Mouse (Mus musculus) spleen, adult 2 months (tissue): Measurements from ENCODE around the gene Gm42421. TPM values are rescaled to one million over a fixed set of nuclear protein-coding genes. Genes with fewer than 3 reads are reported as not detected.

Experiments used
- DNase-seq, 2 experiments: peaks; one replicate each; pipeline versions ENCODE4 v3.0.0 to v3.0.0-alpha.2; 2012 to 2021; ENCODE audit warnings: low spot score in 2 of 2, low read depth in 1 of 2
- H3K27ac ChIP-seq: fragments of 200-500 bp; 2 replicates; pipeline ENCODE4 v1.5.1; 2012; ENCODE audit warnings: low read length, inconsistent platforms; ENCODE audit not compliant: insufficient read depth
- H3K27me3 ChIP-seq: fragments of 200-500 bp; 2 replicates; pipeline ENCODE4 v1.6.1; 2012; ENCODE audit warnings: mild to moderate bottlenecking, moderate library complexity, low read length, inconsistent platforms; ENCODE audit not compliant: control insufficient read depth, insufficient read depth
- H3K36me3 ChIP-seq: fragments of 200-500 bp; 2 replicates; pipeline ENCODE4 v1.6.1; 2012; ENCODE audit warnings: mild to moderate bottlenecking, low read length, inconsistent platforms; ENCODE audit not compliant: control insufficient read depth, insufficient read depth
- H3K4me1 ChIP-seq: fragments of 200-500 bp; 2 replicates; pipeline ENCODE4 v1.6.1; 2011; ENCODE audit warnings: inconsistent platforms; ENCODE audit not compliant: control insufficient read depth, insufficient read depth, insufficient read length
- H3K4me3 ChIP-seq: fragments of 200-500 bp; 2 replicates; pipeline ENCODE4 v1.5.1; 2011; ENCODE audit warnings: mild to moderate bottlenecking, inconsistent platforms; ENCODE audit not compliant: insufficient read depth, insufficient read length; ENCODE audit errors: extremely low read depth
- CTCF ChIP-seq: fragments of 200-500 bp; IDR thresholded peaks from 2 replicates; pipeline ENCODE4 v1.5.1; 2011; ENCODE audit warnings: mild to moderate bottlenecking, inconsistent platforms; ENCODE audit not compliant: insufficient read depth, insufficient read length, insufficient replicate concordance; ENCODE audit errors: extremely low read depth
- POLR2A ChIP-seq: fragments of 200-500 bp; IDR thresholded peaks from 2 replicates; pipeline ENCODE4 v1.6.1; 2011; ENCODE audit warnings: low read depth, low read length, inconsistent platforms
- WGBS: fragments of 180-500 bp; shearing (Covaris S2); methylation state at CpG from one replicate; pipeline ENCODE4 v1.1.7; 2018; 5-methylcytosine and 5-hydroxymethylcytosine counted together
- polyA plus RNA-seq: library from polyadenylated mRNA; depleted of rRNA; stranded (reverse); fragments of >200 nt; gene quantifications from 2 replicates; pipeline ENCODE4 v1.2.3, GENCODE M21; 2012

The Gm42421 gene
- polyA plus RNA-seq, 1 experiment, result not detected

DNA sequence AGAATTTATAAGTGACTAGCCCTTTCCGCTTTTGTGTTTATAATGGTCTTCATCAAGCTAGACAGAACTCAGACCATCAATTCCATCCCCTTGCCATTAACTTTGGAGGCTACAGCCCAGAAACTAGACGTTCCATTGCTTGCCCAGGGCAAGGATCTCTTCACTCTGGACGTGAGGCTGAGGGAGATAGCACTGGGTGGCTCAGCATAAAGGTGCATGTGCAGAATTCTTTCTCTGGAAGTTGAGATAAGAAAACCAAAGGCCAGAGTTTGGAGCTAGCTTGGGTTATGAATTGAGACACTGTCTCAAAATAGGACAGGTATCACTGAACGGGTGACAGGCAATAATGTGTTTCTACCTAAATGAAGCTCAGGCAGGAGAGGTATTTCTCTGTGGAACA lies 24.2 kb upstream of the Gm42421 start:
- DNase-seq, result no peak
- Histone ChIP-seq H3K36me3 (peaks cover 33% of the 10 kb centered on the region), H3K27ac (no peak overlapping the region), H3K27me3 (no peaks in the 10 kb centered on the region), H3K4me1 (no peaks in the 10 kb centered on the region), H3K4me3 (no peak overlapping the region)
- 88% methylated on average over 4 of the region's 4 CpGs for WGBS
- no peak for TF ChIP-seq CTCF
- no peak for TF ChIP-seq POLR2A

DNA sequence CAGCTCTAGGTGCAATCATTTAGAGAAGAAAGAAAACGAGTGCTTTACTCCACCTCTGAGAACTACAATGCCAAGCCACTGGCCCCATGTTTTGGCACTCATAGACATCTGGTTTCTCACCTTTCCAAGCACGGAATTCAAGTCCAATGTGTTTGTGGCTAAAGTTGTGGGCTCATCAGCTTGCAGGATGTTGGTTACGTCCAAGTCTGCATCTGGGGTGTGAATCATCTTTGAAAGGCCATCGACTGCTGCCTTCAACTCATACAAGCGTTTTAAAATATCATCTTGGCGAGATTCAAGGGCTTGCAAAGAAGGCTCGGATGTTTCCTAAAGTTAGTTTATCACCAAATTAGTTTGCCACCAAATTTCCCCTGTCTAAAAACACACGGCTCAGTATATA lies 21.5 kb upstream of the Gm42421 start:
- WGBS, result 88% methylated on average over 8 of the region's 8 CpGs
- H3K4me3 ChIP-seq, result no peak overlapping the region
- DNase-seq, result no peak
- H3K27me3 ChIP-seq, result no peaks in the 10 kb centered on the region
- no peak overlapping the region for H3K27ac ChIP-seq
- no peaks in the 10 kb centered on the region; the same call in none of the 2 replicates for H3K4me1 ChIP-seq
- H3K36me3 ChIP-seq, result peaks cover 20% of the 10 kb centered on the region
- TF ChIP-seq CTCF (no peak), POLR2A (no peak)

DNA sequence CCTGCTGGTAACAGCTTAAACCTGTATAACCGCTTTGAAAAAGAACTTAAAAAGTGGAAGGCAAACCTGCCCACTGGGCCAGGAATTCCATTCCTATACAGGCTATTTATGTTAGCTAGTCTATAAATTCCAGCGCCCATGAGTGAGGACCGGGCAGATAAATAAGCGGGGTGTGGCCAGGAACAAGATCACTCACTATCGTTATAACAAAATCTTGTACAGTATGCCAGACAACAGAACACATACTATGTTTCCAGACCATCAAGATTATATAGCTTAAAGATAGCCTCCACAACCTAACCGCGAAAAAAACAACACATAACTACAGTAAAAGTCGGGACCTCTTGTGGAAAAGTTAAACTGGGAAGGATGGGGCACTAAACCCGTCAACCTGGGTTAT lies 19.0 kb upstream of the Gm42421 start:
- H3K27ac ChIP-seq, result peak overlapping the region; percentile 77
- peaks cover 5% of the 10 kb centered on the region for H3K36me3 ChIP-seq
- TF ChIP-seq POLR2A (no peak), CTCF (no peak)
- H3K27me3 ChIP-seq, result no peaks in the 10 kb centered on the region
- peak overlapping the region; percentile 80 for H3K4me3 ChIP-seq
- H3K4me1 ChIP-seq, result no peaks in the 10 kb centered on the region; the same call in none of the 2 replicates
- WGBS, result 2% methylated on average over 9 of the region's 9 CpGs
- no peak for DNase-seq

DNA sequence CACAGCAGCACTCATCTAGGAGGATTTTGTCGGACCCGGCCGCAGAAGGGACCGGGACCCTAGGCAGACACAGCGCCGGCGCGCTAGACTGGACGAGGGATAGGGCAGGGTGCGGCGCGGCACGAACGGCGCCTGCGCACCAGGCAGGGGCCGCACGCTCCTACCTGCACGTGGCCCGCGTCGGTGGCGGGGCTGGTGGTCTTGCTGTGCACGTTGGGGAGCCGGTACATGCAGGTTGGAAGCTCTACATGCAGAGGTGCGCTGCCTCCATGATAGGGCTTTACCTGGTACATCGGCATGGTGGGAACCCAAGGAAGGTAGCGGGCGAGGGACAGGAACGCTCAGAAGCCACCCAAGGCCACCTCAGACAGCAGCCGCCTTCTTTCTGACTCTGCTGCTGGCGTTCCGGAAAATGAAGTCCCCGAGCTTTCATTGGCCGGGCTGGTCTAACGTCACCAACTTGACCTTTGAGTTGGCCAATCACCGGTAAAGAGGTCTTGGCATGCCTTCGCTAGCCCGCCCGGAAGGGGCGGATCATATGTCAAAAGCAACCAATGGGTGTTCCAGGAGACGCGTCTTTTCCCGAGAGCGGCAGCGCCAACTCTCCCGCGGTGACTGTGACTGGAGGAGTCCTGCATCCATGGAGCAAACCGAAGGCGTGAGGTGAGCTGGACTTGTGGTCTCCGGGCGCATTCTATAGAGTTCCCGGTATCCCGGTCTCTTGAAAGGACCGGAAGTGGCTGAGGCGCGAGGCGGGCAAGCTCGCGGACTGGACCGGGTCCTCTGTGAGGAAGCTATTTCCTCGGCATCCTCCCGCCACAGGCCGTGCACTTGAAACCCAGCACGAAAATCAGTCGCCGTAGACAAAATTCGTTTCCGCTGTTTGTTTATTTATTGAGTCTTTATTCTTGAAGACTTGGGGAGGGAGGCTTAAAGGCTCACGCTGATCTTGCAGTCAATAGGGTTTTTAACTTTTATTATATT lies 18.3 kb upstream of the Gm42421 start, which contains the start of the genes Aimp2 and Pms2:
Aimp2 (minus strand) TSS at position 431 of the 984 bp plus-strand sequence.
Pms2 (plus strand) TSS at position 548 of the 984 bp plus-strand sequence.
- WGBS, result under 1% methylated on average over 70 of the region's 70 CpGs
- Histone ChIP-seq H3K36me3 (peaks cover 3% of the 10 kb centered on the region), H3K27ac (peak within 1 kb of the TSS; percentile 77), H3K4me3 (peak within 1 kb of the TSS; percentile 81), H3K4me1 (no peaks in the 10 kb centered on the region; the same call in none of the 2 replicates), H3K27me3 (no peaks in the 10 kb centered on the region)
- TF ChIP-seq CTCF (no peak), POLR2A (no peak; the same call in 1 of the 2 replicates)
- DNase-seq, result peak; percentile 93 to 95

DNA sequence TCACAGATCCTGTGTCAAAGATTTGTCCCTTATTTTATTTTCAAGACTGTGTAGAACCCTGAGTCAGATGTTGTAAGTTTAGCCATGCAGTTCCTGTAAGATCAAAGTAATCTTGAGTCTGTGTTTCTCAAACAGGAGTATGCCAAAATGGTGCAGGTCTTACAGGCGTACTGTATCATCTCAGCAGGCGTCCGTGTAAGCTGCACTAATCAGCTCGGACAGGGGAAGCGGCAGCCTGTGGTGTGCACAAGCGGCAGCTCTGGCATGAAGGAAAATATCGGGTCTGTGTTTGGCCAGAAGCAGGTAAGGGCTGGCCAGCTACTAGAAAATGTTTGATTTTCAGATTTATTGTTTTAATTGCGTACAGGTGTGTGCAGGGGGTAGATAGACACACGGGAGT lies 11.8 kb upstream of the Gm42421 start:
- H3K27me3 ChIP-seq, result no peaks in the 10 kb centered on the region
- WGBS, result 93% methylated on average over 9 of the region's 9 CpGs
- peaks cover 24% of the 10 kb centered on the region for H3K36me3 ChIP-seq
- no peak for DNase-seq
- TF ChIP-seq POLR2A (no peak), CTCF (no peak)
- no peak overlapping the region for H3K4me3 ChIP-seq
- H3K27ac ChIP-seq, result no peak overlapping the region
- H3K4me1 ChIP-seq, result no peaks in the 10 kb centered on the region

DNA sequence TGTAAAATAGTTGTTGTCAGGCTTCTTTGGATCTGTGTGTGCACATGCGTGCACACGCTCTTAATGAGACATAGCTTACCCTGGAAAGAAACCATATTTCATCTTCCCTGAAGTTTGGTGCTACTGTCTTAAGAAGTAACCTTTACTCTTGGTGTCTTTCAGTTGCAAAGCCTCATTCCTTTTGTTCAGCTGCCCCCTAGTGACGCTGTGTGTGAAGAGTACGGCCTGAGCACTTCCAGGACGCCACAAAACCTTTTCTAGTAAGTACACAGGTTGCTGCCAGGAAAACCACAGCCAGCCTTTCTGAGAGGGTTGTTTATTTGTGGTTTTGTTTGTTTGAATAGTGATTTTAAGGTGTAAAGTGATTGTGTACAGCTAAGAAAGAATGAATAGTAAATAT lies 10.6 kb upstream of the Gm42421 start:
- Histone ChIP-seq H3K27me3 (no peaks in the 10 kb centered on the region), H3K36me3 (peaks cover 26% of the 10 kb centered on the region), H3K4me1 (no peaks in the 10 kb centered on the region), H3K27ac (no peak overlapping the region), H3K4me3 (no peak overlapping the region)
- TF ChIP-seq POLR2A (no peak), CTCF (peak; percentile 46; the same call in 1 of the 2 replicates)
- DNase-seq, result peak; percentile 41 to 57
- 42% methylated on average over 5 of the region's 5 CpGs for WGBS

DNA sequence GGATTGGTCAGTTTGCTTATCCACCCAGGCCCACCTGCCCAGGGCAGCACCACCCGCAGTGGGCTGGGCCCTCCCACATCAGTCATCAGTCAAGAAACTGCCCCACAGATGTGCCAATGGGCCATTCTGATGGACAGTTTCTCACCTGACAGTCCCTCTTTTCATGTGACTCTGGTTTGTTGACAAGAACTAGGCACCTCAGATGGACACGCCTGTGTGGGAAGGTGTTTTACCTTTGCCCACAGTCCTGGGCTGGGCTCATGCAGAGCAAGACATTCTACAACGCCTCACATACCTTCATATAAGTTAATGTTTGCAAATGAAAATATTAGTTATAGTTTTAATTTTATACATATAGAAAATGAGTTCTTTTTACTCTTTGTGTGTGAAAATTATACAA lies 9.9 kb upstream of the Gm42421 start:
- TF ChIP-seq POLR2A (no peak), CTCF (no peak)
- H3K4me3 ChIP-seq, result no peak overlapping the region
- DNase-seq, result no peak
- no peaks in the 10 kb centered on the region for H3K27me3 ChIP-seq
- no peaks in the 10 kb centered on the region for H3K4me1 ChIP-seq
- no peak overlapping the region for H3K27ac ChIP-seq
- WGBS, result 98% methylated on average over 3 of the region's 3 CpGs
- H3K36me3 ChIP-seq, result peaks cover 28% of the 10 kb centered on the region
